Mouse (Mus musculus) limb, embryonic 14.5 days (tissue): ENCODE measurements around the gene Fggy. TPM values are rescaled to one million over a fixed set of nuclear protein-coding genes. Genes with fewer than 3 reads are reported as not detected.

Experiments
- ATAC-seq: fragments of 200-750 bp; cut with Nextera tagmentation; 2 replicates; pipeline ENCODE4 v1.8.0; 2017; ENCODE audit warnings: low read depth, moderate number of reproducible peaks, moderate TSS enrichment; ENCODE audit not compliant: low FRiP score
- DNase-seq: peaks from one replicate; pipeline ENCODE4 v3.0.0-alpha.2; 2015; ENCODE audit warnings: low spot score
- H3K27ac ChIP-seq: fragments of 300-500 bp; sonication (generic); replicated peaks from 2 replicates; pipeline ENCODE4 v1.5.1; 2014; ENCODE audit warnings: low read depth, mild to moderate bottlenecking, low read length, moderate library complexity, mixed read lengths
- H3K27me3 ChIP-seq: fragments of 300-500 bp; sonication (generic); 2 replicates; pipeline ENCODE4 v1.6.1; 2014; ENCODE audit warnings: low read length, mixed read lengths; ENCODE audit not compliant: control insufficient read depth, insufficient read depth
- H3K36me3 ChIP-seq: fragments of 300-500 bp; sonication (generic); 2 replicates; pipeline ENCODE4 v1.6.1; 2014; ENCODE audit warnings: mild to moderate bottlenecking, low read length, moderate library complexity, mixed read lengths; ENCODE audit not compliant: control insufficient read depth, insufficient read depth
- H3K4me1 ChIP-seq: fragments of 300-500 bp; sonication (generic); 2 replicates; pipeline ENCODE4 v1.6.1; 2014; ENCODE audit warnings: antibody characterized with exemption, low read length, mixed read lengths; ENCODE audit not compliant: control insufficient read depth, insufficient read depth
- H3K4me2 ChIP-seq: fragments of 300-500 bp; sonication (generic); replicated peaks from 2 replicates; pipeline ENCODE4 v1.6.1; 2014; ENCODE audit warnings: low read depth, mild to moderate bottlenecking, low read length, moderate library complexity; ENCODE audit not compliant: severe bottlenecking
- H3K4me3 ChIP-seq: fragments of 300-500 bp; sonication (generic); replicated peaks from 2 replicates; pipeline ENCODE4 v1.5.1; 2014; ENCODE audit warnings: low read length
- H3K9ac ChIP-seq: fragments of 300-500 bp; sonication (generic); 2 replicates; pipeline ENCODE4 v1.6.1; 2014; ENCODE audit warnings: mild to moderate bottlenecking, low read depth, low read length, moderate library complexity; ENCODE audit not compliant: severe bottlenecking
- H3K9me3 ChIP-seq: fragments of 300-500 bp; sonication (generic); 2 replicates; pipeline ENCODE4 v1.6.1; 2016; ENCODE audit warnings: low read length; ENCODE audit not compliant: control insufficient read depth
- POLR2A ChIP-seq: fragments of 200-500 bp; IDR thresholded peaks from 2 replicates; pipeline ENCODE4 v1.8.0; 2012; ENCODE audit warnings: inconsistent platforms, mild to moderate bottlenecking, moderate library complexity, borderline replicate concordance; ENCODE audit not compliant: insufficient read depth, insufficient read length; ENCODE audit errors: extremely low read depth
- WGBS: fragments of 180-500 bp; shearing (Covaris S2); extraction: QIAGEN DNeasy Blood & Tissue Kit; methylation state at CpG from one replicate; pipeline ENCODE4 v1.1.7; 2014; 5-methylcytosine and 5-hydroxymethylcytosine counted together
- polyA plus RNA-seq, 2 experiments: library from polyadenylated mRNA; depleted of rRNA in 1 of 2; stranded (reverse) in 1 of 2; unstranded in 1 of 2; fragments of >200 nt; fragmentation: Nextera tagmentation in 1 of 2; extraction: Ambion mirVana in 1 of 2; gene quantifications; 2 replicates each; pipeline versions ENCODE4 v1.2.1 to v1.2.3; 2012 to 2014

The Fggy gene
- polyA plus RNA-seq, 2 experiments: 5.7 to 7.8 TPM

- H3K9ac ChIP-seq: no peak overlapping the region
- H3K27me3 ChIP-seq: no peaks in the 10 kb centered on the region
- peaks cover 51% of the 10 kb centered on the region for H3K4me1 ChIP-seq
- DNase-seq: peak; percentile 71
- ATAC-seq: peak; percentile 62
- H3K27ac ChIP-seq: peak overlapping the region; percentile 61
- TF ChIP-seq POLR2A: no peak
- no peak overlapping the region for H3K4me3 ChIP-seq
- H3K9me3 ChIP-seq: no peaks in the 10 kb centered on the region
- 25% methylated on average over 7 of the region's 7 CpGs for WGBS
- H3K4me2 ChIP-seq: no peak overlapping the region
- no peaks in the 10 kb centered on the region for H3K36me3 ChIP-seq
These were observed 340.0 kb downstream of the Fggy start for GRCm38 (mm10) chr4:95897236-95897874.

- Histone ChIP-seq H3K9ac (no peak overlapping the region), H3K4me1 (peaks cover 51% of the 10 kb centered on the region), H3K27ac (no peak overlapping the region; the same call in 1 of the 2 replicates), H3K36me3 (no peaks in the 10 kb centered on the region), H3K9me3 (no peaks in the 10 kb centered on the region), H3K4me2 (no peak overlapping the region), H3K4me3 (no peak overlapping the region), H3K27me3 (no peaks in the 10 kb centered on the region)
- WGBS: 21% methylated on average over 5 of the region's 6 CpGs
- no peak for TF ChIP-seq POLR2A
- ATAC-seq (no peak), DNase-seq (no peak)
These were observed 341.4 kb downstream of the Fggy start for GRCm38 (mm10) chr4:95898714-95899113.

GRCm38 (mm10) chr4:95899926-95900712, 342.8 kb downstream of the Fggy start:
- 56% methylated on average over 4 of the region's 4 CpGs for WGBS
- Histone ChIP-seq H3K4me3 (no peak overlapping the region), H3K4me2 (no peak overlapping the region)

GRCm38 (mm10) chr4:95900815-95901214, 343.5 kb downstream of the Fggy start:
- no peak overlapping the region for H3K27ac ChIP-seq
- ATAC-seq (peak; percentile 63), DNase-seq (peak; percentile 73)
- H3K4me1 ChIP-seq: peaks cover 51% of the 10 kb centered on the region
- no peaks in the 10 kb centered on the region for H3K9me3 ChIP-seq
- no peaks in the 10 kb centered on the region for H3K27me3 ChIP-seq
- H3K4me2 ChIP-seq: no peak overlapping the region
- no peak for TF ChIP-seq POLR2A
- H3K36me3 ChIP-seq: no peaks in the 10 kb centered on the region
- no peak overlapping the region for H3K9ac ChIP-seq
- WGBS: 20% methylated on average over 1 of the region's 1 CpGs
- no peak overlapping the region for H3K4me3 ChIP-seq

More at GRCm38 (mm10) chr4:95899926-95900712, 342.8 kb downstream of the Fggy start:
- ATAC-seq: peak; percentile 27; the same call in 1 of the 2 replicates
- H3K9ac ChIP-seq: no peak overlapping the region
- TF ChIP-seq POLR2A: no peak
- no peaks in the 10 kb centered on the region for H3K36me3 ChIP-seq
- H3K9me3 ChIP-seq: no peaks in the 10 kb centered on the region
- H3K27ac ChIP-seq: peak overlapping the region; percentile 68
- DNase-seq: no peak
- peaks cover 51% of the 10 kb centered on the region for H3K4me1 ChIP-seq
- H3K27me3 ChIP-seq: no peaks in the 10 kb centered on the region

GRCm38 (mm10) chr4:95906141-95906540, 348.8 kb downstream of the Fggy start:
- ATAC-seq (no peak), DNase-seq (no peak)
- no peak for TF ChIP-seq POLR2A
- peaks cover 5% of the 10 kb centered on the region; the same call in 1 of the 2 replicates for H3K4me1 ChIP-seq
- no peaks in the 10 kb centered on the region for H3K9me3 ChIP-seq
- H3K36me3 ChIP-seq: no peaks in the 10 kb centered on the region
- no peak overlapping the region for H3K27ac ChIP-seq
- H3K9ac ChIP-seq: no peak overlapping the region
- H3K4me3 ChIP-seq: no peak overlapping the region
- no peaks in the 10 kb centered on the region for H3K27me3 ChIP-seq
- H3K4me2 ChIP-seq: no peak overlapping the region
